ENCODE assay signal across 10 mouse cellular contexts in the genomic region with DNA sequence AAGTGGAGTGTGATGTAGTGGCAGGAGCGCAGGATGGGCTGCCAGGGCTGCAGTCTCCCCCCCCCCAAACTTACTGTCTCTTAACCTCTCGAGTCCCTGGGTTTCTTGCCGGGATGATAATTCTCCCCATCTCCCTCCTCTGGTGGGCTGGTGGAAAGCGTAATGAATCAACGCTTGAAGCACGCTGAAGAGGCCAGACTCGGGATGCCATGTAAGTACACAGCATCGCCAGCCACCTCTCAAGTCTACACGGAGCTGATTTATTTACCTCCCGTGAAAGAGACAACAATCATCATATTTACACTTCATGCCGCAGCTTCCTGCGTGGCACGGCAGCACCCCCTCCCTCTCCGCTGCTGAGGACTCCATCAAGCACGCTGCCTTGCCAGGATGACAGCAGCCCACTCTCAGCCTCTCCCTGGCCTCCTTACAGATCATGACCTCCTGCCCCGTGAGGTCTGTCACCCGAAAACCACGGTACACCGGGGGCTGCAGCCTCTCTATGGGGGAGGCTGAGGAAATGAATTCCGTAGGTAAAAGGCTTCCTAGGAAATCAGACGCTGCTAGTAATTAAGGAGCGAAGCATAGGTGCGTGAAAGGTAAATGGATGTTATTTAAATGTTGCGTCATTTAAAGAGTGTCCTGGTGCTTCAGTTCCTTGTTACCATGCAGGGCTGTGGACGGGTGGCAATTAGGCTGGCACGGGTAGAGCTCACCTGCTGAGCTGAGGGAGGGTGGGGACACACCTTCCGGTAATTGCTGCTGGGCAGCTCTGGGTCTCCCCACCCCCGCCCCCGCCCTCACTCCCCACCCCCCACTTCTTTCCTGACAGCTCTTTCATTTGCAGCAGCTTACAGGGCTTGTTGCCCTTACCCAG.
DNase-seq lines count a peak whose midpoint lies in the region; ATAC-seq lines count a peak whose summit lies in the region.
"Had no signal": no experiment of that assay in that cellular context is flagged by ENCODE, and none has a peak within 500 bp of the region (broad histone marks: within the 10 kb centered on the region; RNA-seq: fewer than 3 reads in every experiment).

No protein-coding gene starts in this region.

- no peaks in the 10 kb centered on the region for H3K9me3 ChIP-seq in hindbrain, embryonic 11.5 days (ENCODE audit: control insufficient read depth, low read length)
- H3K9me3 ChIP-seq in midbrain, embryonic 10.5 days (replicated peaks): no peaks in the 10 kb centered on the region

- H3K9ac ChIP-seq in hindbrain, embryonic 11.5 days (ENCODE audit: low read depth, low read length): no peak overlapping the region

- intact Hi-C loops in left cerebral cortex, postnatal 10 days (cut with DNase I): no loop called here

- peaks cover 27% of the 10 kb centered on the region for H3K27me3 ChIP-seq in hindbrain, embryonic 11.5 days (ENCODE audit: control insufficient read depth, insufficient read depth, low read length)
- peaks cover 49% of the 10 kb centered on the region for H3K27me3 ChIP-seq in midbrain, embryonic 10.5 days (ENCODE audit: low read depth, poor library complexity, severe bottlenecking)

- H3K4me2 ChIP-seq in hindbrain, embryonic 11.5 days (replicated peaks; ENCODE audit: low read depth, low read length): peak overlapping the region; percentile 8; the same call in 1 of the 2 replicates

- no peaks in the 10 kb centered on the region for H3K36me3 ChIP-seq in hindbrain, embryonic 11.5 days (ENCODE audit: control insufficient read depth, insufficient read depth, low read length)
- H3K36me3 ChIP-seq in midbrain, embryonic 10.5 days: no peaks in the 10 kb centered on the region

- no peak overlapping the region for H3K4me3 ChIP-seq in hindbrain, embryonic 11.5 days (ENCODE audit: low read depth, low read length)
- H3K4me3 ChIP-seq in midbrain, embryonic 10.5 days: peak overlapping the region; percentile 35
- H3K4me3 ChIP-seq: myocyte had no signal

- ATAC-seq in hindbrain, embryonic 11.5 days (ENCODE audit: low FRiP score): no peak

- no peak overlapping the region for H3K27ac ChIP-seq in hindbrain, embryonic 11.5 days (ENCODE audit: low read depth, low read length)
- no peak overlapping the region; the same call in 1 of the 2 replicates for H3K27ac ChIP-seq in midbrain, embryonic 10.5 days (replicated peaks)

- 4% methylated on average over 29 of the region's 29 CpGs for WGBS in hindbrain, embryonic 11.5 days
- 7% methylated on average over 29 of the region's 29 CpGs for WGBS in midbrain, embryonic 10.5 days

- peak; percentile 44 for DNase-seq in embryo, embryonic 11 days
- no peak for DNase-seq in embryo, embryonic 10.5 days (ENCODE audit: low spot score)
- peak; percentile 45 for DNase-seq in CD4-positive helper T cell, adult 2 months (ENCODE audit: low read depth, low spot score)
- no peak for DNase-seq in hindbrain, embryonic 11.5 days (ENCODE audit: low spot score)
- DNase-seq in midbrain, embryonic 10.5 days (ENCODE audit: low spot score): no peak
- DNase-seq in urinary bladder, postnatal 25 days (ENCODE audit: low spot score): no peak
- DNase-seq in left cerebral cortex, postnatal 10 days (ENCODE audit: extremely low spot score in 1 of 2, low spot score in 2 of 2): no peak
- no peak for DNase-seq in left cerebral cortex, adult 11 months (ENCODE audit: low spot score)
- DNase-seq: gastrocnemius, postnatal 36 days had no signal

- H3K4me1 ChIP-seq in hindbrain, embryonic 11.5 days (replicated peaks; ENCODE audit: control insufficient read depth, insufficient read depth, low read length): peaks cover 16% of the 10 kb centered on the region; the same call in 1 of the 2 replicates
- H3K4me1 ChIP-seq in midbrain, embryonic 10.5 days: peaks cover 56% of the 10 kb centered on the region

Comparison
In these comparisons a context has a peak if more than half of its experiments do, and no peak if none do; other contexts are left out.
1. DNase-seq: peak in embryo, embryonic 11 days (single experiment) and CD4-positive helper T cell, adult 2 months (single experiment); none in embryo, embryonic 10.5 days (single experiment), hindbrain, embryonic 11.5 days (single experiment), midbrain, embryonic 10.5 days (single experiment), urinary bladder, postnatal 25 days (single experiment), left cerebral cortex, postnatal 10 days (0 of 2) and left cerebral cortex, adult 11 months (single experiment).